Mouse (Mus musculus) natural killer cell, adult 2 months (primary cell): ENCODE results near the gene Gm3336.

Source experiments
- DNase-seq, 2 experiments: peaks; one replicate each; pipeline ENCODE4 v3.0.0; 2022; ENCODE audit warnings: low spot score in 2 of 2

Gm3336 gene

DNA sequence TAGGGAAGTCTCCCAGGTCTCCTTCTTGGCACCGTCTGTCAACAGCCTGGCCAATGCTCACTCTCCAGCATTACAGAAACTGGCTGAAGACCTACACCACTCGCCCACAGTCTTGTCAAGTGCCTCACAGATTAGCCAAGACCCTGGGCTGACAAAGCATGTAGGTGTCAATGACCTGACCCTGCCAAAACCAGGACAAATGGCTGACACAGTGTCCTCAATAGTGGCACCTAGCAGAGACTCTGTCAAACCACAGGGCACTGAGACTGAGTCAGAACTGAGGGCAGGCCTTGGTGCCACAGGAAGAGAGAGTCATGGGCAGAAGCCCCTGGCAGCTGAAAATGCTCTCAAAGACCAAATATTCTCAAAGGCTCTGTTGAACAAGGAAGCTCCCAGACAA is 3.3 kb upstream of the Gm3336 start:
- DNase-seq = peak in 1 of 2 experiments; percentile 64

DNA sequence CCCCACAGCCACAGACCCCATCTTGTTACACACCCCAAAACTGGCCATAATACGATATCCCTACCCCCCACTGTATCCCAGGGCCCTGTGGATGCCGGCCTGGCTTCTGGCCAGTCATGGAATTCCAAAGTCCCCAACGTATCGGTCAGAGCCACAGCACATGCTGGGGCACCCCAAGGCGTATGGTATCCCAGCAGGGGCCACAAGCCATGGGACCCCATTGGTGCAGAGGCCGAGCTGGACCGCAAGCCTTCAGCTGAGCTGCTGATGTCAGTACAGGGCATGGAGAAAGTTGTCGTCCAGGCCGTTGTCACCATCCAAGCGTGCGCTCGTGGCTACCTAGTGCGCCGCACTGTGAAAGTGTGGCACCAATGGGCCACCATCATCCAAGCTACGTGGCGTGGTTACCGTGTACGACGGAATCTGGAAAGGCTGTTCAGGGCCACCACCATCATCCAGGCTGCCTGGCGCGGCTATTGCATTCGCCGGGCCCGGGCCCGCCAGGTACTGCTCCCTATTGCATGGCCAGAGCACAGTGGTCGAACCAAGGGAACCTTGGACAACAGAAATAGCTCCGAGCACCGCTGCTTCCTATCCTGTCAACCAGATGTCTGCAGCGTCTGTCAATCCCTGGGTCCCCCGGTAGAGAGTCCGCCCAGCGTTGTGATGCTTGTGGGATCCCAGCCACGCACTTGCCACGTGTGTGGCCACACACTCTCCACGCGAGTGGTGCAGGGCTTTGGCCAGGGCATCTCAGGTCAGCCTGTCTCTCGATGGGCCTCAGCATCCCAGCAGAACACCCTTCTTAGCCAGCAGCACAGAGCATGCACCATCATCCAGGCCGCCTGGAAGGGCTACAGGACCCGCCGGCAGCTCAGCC is 1.6 kb upstream of the Gm3336 start:
- DNase-seq = no peak

DNA sequence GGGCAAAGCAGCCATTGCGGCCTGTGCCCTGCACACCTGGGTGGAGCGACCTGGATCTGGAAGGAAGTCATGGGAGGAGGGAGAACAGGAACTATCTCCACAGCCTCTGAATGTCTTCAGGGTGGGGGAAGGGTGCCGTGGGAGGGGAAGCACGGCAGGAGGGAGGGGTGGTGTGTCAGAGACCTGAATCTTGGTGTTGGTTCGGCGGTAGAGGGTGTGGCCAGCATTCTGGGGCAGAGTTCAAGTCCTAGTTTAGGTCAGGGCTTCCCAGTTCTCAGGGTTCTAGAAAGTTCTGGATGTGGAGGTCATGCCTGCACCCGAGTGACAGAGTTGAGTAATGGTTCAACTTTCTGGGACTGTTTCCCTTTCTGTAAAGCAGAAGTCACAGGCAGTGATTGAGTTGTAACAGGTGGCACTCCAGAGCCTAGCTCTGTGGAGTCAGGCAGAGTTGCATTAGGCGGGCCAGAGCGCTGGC is 1.5 kb downstream of the Gm3336 start:
- no peak for DNase-seq

DNA sequence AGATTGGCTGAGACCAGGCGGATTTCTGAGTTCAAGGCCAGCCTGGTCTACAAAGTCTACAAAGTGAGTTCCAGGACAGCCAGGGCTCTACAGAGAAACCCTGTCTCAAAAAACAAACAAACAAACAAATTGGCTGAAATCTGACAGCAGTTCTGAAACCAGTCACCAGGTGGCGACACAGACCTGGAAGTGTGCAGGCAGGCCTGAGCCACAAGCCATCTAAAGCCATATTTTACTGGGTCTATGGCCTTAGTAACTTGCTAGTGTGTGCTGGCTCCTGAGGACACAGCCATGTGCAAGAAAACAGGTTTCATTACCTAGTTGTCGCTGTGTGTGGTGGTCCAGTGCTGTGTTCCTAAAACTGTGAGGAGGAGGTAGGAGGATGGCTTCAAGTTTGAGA is 2.4 kb downstream of the Gm3336 start:
- peak; percentile 74 to 85 for DNase-seq

DNA sequence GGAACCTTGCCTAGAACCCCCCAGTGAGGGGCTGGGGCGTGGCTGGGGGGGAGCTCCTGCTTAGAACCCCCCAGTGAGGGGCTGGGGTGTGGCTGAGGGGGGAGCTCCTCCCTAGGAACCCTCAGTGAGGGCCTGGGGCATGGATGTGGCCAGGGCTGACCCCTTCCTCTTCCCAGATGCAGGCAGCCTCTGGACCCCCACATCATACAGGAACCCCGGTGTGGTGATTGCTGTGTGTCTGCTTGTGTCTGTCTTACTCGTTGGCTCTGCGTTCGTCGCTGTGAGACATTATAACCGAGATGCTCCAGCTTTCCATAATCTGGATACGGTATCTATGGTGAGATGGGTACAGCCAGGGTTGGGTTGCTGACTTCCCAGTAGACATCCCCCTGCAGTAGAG is 3.3 kb downstream of the Gm3336 start:
- no peak for DNase-seq

DNA sequence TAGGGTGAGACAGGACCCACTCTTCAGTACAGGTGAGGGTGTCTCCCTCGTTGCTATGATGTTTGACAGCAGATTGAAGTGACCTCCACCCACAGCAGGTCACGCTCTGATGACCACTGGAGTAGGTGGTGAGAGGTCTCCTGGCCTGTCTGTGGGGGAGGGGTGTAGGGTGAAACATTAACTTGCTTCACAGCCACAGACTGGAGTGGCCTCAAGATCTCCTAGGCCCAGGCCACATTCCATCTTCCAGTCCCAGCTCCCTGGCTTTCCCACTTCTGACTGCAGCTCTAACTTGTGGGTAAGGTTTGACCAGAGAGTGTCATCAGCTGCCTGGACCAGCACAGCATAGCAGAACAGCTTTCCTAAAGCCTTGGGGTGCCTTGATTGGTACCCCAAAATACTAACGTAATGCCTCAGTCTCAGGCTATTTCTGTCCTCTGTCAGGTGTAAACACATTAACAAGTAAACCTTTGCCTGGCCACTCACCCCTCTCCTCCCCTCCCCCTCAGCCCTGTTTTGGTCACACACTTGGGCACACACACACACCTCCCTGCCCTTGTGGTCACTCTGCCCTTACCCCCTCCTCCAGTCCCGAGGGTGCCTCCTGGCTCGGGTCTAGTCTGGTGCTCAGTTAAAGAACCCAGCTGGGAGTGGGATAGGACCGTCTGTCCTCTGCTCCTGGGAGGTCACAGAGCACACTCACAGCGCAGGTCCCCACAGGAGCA is 5.3 kb downstream of the Gm3336 start, which contains the start of gene Pde4c:
Gene Pde4c, plus strand, starts transcription at position 235 of the 725 bp plus-strand sequence.
- DNase-seq = no peak

DNA sequence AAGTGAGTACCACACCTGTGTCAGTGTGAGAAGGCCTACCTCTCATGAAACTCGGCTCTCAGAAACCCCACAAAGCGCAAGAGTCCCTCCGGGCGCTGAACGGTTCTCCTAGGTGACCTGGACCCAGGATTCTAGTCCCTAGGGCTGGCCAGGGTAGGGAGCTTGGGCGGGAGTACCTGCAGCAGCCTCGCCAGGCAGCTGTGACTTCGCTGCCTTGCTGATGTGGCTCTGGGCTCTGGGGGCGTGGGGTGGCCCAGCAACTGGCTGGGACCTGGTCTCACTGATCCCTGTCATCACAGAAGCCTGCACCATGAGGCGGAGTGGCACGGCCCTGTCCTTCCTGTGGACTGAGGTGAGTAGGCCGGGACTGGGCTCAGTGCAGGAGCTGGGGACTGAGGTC is 5.9 kb downstream of the Gm3336 start:
- DNase-seq = no peak

DNA sequence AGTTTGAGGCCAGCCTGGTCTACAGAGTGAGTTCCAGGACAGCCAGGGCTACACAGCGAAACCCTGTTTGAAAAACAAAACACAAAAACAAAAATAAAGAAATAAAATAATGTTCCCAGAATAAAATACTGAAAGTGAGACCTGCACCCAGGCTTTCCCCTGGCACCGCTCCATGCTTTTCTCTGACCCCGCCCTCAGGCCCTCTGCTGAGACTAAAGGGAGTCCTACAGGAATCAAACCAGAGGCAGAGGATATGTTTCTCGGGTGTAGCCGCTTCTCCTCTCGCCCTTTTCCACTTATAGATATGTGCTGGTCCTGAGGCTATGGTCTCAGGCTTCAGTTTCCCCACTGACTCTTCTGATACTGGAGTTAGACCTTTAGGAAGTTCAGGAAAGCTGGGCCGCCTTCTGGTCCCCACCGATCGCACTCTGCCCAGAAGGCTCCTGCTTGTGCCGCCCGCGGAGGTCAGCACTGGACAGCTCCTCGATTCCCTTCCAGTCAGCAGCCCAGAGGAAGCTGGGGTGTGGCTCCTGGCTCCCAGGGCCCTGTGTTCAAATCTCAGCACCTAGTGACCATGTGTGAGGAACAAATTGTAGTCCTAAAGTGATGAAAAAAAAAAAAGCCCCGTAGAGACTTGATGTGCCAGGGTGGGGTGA is 7.6 kb downstream of the Gm3336 start:
- DNase-seq = no peak

DNA sequence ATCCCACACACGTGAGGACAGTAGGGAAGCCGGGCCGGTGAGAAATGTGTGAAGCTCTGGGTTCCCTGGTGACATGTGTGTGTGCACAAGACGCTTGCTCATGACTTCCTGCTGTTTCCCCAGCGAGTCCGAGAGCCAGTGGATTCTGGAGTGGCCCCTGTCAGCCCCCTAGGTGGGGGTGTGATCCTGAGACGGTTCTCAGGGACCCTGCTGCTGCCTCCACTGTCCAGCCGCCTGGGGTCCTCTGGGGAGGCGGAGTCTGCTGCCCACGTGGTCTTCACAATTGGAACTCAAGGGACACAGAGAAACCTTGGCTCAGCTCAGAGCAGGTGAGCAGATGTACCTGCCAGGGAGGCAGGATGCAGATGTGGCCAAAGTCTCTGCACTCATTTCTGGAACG is 8.4 kb downstream of the Gm3336 start:
- DNase-seq = no peak

DNA sequence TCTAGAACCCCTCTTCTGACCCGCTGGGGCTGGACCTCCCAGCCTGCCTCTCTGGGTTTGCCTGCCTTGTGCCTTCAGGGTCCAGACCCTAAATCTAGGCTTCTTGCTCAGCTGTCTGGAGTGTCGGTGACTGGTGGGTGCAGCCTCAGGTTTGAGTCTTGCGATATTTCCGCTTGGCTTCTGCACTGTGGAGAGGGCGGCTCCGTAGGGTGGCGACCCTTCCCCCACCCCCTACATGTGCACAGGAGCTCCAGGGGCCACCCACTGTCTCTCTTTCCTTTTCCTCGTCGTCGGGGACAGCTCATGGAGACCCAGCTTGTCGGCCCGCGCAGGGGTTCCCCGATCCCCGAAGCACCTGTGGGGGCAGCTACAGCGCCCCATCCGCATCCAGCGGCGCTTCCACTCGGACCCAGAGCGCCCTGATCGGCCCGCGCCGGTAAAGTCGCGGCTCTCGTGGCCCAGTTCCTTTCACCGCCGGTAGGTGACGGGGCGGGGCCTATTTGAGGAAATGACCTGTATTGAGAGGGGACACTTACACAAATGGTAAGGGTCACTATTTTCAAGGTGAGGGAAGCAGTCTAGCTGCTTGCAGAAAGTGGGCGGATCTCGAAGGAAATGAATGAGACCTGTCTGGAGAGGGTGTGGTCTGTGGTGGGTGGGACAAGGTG is 11.6 kb downstream of the Gm3336 start:
- DNase-seq = peak in 1 of 2 experiments; percentile 62

DNA sequence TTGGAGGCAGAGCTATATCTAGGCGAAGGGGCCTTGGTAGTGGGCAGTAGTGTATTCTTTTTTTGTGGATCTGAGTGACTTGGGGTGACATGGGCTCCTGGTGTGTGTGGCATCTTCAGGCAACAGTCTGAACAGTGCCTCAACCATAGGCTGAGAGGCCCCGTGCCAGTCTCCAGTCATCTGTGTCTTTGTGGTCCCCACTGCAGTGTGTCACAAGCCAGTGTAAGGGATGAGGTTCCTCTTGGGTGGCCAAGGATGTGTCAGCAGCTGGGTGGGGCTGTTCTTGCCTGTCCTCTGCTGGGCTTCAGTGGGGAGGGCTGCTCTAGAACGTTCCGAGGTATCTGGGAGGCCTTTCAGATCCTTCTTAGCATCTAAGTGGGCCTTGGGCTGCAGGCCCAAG is 12.6 kb downstream of the Gm3336 start:
- peak in 1 of 2 experiments; percentile 48 for DNase-seq

DNA sequence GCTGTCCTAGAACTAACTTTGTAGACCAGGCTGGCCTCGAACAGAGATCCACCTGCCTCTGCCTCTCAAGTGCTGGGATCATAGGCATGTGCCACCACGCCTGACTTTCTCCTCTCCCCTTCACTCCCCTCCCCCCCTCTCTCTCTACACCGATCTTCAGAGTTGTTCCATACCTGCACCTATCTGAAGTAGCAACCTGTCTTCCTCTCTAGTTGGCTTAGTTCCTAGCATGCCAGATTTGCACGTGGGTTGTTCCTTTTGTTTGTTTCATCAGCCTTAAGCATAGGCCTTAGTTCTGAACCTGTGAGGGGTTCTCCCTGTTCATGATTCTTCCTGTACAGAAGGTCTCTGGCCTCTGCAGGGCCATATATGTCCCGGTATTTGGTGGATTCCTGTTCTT is 19.4 kb downstream of the Gm3336 start:
- no peak for DNase-seq

DNA sequence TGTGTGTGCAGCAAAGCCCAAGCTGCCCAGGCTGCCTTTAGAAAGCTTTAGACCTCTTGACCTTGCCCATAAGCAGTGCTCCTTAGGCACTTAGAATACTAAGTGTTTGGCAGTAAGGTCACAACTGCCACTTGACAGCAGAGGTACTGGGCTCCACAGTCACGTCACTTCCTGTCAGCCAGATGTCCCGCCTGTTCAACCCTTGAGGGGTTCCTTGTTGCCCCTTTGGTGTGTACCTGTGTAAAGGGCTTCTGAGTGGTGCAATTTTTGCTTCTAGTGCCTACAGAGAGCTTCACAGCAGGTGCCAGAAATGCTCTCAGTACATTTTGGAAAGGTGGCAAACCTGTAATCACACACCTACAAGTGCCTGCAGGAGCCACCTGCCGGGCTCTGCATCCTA is 19.9 kb downstream of the Gm3336 start:
- no peak for DNase-seq

DNA sequence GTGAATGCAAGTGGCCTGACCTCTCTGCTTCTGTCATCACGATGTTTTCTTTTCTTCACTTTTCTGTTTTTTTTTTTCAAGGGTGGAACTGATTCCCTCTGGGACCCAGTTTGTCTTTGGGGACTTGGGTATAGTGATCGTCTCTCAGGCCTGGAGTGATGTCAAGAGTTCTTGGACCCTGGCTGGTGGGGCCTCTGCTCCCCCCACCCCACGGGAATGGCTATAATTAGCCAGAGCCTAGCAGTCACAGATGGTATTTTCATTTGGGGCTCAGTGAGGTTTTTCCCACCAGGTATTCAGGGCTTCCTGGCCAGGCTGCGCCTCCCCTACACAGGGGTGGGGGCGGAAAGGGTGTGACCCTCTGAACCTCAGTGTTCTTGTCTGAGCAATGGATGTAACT is 23.3 kb downstream of the Gm3336 start:
- no peak for DNase-seq

DNA sequence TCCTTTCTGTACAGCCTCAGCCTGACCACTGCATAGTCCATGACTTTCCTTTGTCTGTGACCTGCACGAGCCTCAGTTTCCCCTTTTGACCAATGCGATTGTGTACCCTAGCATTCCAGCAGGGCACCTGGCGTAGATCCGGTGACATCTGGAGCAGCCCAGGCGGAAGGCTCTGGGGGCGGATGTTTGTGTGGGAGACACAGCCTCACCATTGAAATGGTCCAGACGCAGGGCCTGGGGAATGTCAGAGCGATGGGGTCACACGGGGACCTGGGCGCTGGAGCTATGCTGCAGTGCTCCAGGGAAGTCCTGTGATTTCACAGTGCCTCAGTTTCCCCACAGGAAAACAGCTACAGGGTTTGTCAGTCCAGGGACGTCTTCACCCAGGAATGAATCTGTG is 23.8 kb downstream of the Gm3336 start:
- no peak for DNase-seq

DNA sequence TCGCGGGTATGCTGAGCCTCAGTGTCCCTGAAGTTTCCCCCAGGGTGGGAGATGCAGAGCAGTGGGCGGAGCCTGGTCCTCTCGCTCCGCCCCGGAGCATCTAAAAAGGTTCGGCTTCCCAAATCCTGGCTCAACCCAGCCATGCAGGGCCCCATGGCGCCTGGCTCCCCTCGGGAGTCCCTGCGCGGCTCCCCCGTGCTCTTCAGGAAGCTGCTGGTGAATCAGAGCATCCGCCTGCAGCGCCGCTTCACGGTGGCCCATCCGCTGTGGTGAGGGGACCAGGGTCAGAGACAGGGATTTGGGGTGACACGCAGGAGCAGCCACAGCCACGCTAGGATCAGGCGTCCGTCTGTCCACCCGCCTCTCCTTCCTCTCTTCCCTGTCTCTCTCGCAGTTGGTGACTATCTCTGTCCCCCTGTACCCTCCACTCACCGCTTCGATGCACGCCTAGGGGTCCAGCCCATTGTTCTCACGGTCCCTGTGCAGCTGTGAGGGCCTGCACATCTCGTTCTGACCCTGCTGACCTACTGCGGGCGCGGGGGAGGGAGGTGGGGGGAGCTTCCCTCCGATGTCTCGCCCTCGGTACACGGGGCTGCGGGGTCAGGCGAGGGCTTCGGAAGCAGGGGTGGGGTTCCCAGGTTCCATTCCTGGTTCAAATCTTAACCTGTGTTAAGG is 24.8 kb downstream of the Gm3336 start:
- no peak for DNase-seq

DNA sequence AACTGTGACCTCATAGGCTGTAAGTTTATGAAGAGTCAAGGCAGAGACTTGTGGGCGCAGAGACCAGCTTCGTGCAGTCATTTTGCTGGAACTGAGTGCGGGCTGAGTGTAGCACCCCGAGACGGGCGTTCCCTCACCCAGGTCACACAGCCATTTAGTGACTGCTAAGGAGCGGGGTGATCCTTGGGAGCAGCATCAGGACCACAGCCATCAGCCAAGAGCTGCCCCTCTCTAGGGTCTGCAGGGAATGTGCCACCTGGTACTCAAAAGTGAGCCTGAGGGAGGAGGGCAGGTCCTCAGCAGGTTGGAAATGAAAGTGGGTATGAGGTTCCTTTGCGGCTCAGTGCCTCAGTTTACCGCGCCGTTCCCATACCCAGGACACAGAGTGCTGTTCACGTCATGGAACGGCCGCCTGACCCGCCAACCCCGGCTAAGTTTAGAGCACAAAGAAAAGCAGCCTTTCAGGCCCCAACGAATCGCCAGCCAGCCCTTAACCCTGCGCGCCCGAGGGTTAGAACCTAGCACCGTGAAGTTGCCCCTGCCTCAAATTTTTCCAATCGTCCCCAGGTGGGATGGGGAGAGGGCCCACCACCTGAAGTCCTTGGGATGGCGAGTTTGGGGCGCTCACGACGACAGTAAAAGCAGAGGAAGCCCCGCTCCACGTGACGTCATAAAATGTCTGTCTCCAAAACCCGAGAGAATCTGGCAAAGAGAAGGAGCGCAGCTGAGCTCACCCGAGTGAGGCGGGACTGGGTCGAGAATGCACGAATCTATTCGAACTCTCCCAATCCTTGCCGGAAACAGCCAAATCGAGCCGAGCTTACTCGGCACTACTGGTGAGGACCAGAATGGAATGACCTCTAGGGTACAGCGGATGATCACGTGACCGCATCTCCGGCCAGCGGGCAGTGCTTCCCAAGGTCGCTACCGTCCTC is 25.6 kb downstream of the Gm3336 start:
- DNase-seq = peak in 1 of 2 experiments; percentile 36

DNA sequence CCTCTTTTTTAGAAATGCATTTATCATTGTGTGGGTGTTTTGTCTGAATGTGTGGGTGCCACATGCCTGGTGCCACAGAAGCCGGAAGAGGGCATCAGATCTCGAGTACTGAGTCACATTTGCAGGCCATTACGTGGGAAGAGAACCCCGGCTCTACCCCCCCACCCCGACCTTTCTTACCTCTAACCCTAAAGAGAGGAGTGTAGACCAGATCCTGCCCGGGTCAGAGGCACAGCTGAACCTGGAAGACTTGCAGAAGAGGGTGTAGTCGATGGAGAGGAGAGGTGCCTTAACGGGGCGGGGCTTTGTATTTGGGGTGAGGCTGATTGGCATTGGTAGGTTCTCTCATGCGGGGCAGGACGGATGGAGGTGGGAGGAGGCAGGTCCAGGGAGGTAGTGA is 26.5 kb downstream of the Gm3336 start:
- DNase-seq = no peak

DNA sequence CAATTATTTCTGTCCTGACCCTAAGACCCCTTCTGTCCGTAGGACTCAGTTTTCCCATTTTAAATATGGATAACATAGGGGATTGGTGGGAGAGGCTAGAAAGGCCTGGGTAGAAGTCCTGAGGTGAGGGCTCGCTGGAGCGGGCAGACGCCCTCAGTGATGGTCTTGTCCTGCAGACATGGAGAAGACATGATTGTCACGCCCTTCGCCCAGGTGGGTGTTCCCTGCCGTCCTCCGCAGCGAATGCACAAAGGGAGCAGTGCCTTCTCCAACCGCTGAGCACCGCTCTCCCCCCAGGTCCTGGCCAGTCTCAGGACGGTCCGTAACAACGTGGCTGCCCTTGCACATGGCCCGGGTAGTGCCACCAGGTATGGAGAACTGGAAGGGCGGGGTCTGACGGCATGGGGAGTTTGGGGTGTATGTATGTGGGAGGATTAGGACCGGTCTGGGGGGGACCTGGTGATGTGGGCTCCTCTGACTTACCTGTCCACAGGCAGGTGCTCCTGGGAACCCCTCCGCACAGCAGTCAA is 27.4 kb downstream of the Gm3336 start:
- no peak for DNase-seq

DNA sequence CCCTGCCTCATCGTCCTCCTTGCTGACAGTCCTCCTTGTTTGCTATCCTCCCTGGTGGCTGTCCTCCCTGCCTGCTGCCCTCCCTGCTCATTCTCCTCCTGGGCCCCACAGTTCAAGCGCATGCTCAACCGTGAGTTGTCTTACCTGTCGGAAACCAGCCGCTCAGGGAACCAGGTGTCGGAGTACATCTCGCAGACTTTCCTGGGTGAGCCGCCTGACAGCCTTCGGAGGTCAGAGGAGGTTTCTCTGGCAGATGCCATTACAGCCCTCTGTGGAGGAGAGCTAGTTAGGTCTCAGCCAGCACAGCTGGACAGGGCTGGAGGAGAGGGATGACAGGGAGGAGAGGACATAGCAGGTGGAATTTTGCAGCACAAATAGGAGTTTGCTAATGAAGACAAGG is 28.3 kb downstream of the Gm3336 start:
- no peak for DNase-seq
